Mouse (Mus musculus) left cerebral cortex, adult 8-10 months (tissue): ENCODE measurements around the gene H2-Oa. TPM values are rescaled to one million over a fixed set of nuclear protein-coding genes. Genes with fewer than 3 reads are reported as not detected.
"Not testable (repeated sequence)": the region's sequence is repeated elsewhere in the genome, so short reads cannot be mapped to it uniquely, and the experiment has no call there.

ENCODE experiments used
- DNase-seq, 2 experiments: peaks; one replicate each; pipeline ENCODE4 v3.0.0; 2022; ENCODE audit warnings: low spot score in 2 of 2
- total RNA-seq, 4 experiments: library from RNA; stranded (reverse); gene quantifications; 2 replicates each; pipeline ENCODE4 v1.2.4; 2022

H2-Oa gene
- total RNA-seq, 4 experiments from 2014 or later = 0.44 to 2.2 (median 1.7) TPM; not detected in 1

DNA sequence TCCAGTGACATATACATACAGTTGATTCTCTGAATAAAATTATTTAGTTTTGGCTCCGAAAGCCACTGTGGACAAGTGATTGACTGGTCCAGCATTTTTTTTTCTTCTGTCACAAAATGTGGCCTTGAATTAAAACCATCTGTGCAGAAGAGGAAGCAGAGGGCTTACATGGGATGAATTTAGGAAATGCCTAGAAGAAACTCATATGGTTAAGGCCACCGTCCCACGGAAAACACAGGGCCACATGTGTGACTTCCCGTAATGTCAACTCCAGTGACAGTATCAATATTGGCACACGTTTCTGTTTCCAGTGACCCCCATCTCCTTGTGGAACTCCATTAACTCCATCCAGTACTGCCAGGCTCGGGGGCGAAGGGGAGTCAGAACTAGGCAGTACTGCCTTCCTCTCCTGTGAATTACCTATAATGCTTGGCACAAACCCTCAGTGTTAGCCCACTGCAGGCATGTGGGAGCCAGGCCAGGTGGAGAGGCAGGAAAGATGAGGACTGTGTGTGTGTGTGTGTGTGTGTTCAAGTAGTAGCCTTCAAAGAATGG lies 50.4 kb downstream of the H2-Oa start:
- DNase-seq = no peak

DNA sequence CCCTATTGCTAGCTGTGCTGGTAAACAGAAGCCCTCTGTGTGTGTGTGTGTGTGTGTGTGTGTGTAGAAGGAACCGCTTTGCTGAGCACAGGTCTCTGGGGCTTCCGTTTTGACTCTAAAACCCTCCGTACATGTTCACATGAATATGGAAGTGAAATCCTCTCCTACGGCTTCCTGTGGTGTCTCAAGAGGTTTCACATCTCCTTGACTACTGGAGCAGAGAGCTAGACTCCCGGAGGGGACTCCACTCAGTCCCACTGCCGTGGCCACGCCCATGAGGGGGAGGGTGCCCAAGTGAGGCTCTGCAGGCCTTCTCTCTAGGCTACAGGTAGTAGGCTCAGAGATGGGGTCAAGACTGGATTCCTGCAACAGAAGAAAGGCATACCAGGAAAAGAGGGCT lies 50.9 kb downstream of the H2-Oa start, which contains the start of gene H2-DMb2:
Gene H2-DMb2 (plus strand): TSS at position 275 of the 400 bp plus-strand sequence.
- no peak for DNase-seq

DNA sequence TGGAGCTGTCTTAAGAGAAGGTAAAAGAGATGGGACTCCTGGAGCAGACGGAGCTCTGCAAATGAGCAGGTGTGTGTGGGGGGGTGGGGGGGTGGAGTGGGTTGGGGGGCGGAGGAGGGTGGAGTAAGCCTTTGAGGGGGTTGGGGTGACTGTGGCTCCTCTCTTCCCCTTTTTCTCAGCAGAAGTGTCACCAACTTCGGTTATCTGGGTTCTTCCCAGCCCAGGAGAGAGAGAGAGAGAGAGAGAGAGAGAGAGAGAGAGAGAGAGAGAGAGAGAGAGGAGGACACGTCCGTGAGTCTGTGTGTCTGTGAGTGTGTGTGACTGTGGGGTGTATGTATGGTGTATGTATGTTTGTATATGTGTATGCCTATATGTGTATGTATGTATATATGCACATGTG lies 51.3 kb downstream of the H2-Oa start:
- no peak for DNase-seq

DNA sequence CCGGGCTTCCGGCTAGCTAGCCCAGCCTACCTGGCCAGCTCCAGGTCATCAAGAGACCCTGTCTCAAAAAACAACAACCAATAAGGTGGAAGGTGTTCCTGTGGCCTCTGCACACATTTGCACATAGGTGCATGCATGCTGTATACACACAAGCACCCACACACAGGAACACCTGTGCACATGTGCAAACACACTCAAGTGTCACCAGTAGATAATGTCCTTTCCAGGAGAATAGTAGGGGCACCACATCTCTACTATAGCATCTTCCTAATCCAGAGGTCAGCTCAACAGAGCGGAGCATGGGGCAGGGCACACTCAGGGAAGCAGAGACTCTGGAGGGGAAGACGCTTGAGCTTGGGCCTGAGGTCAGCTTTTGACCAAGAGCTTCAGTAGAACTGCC lies 52.1 kb downstream of the H2-Oa start:
- not testable (repeated sequence) for DNase-seq

Other genes starting within 250 kb of the H2-Oa start
- gene Cd320, start 249.2 kb upstream of the H2-Oa start, total RNA-seq = 10 to 100 TPM; 23.3 to 27.1 (median 24.8) TPM
- not detected for gene Gm7029, start 218.5 kb upstream of the H2-Oa start, total RNA-seq
- gene Kifc1, start 201.7 kb upstream of the H2-Oa start, total RNA-seq = 1 to 10 TPM; 2.0 to 3.0 (median 2.9) TPM
- gene Platr17, start 187.2 kb upstream of the H2-Oa start, total RNA-seq = 1 to 10 TPM in 2 of 4 experiments, not detected in 2; 1.3 to 1.6 TPM
- 10 to 100 TPM; 24.0 to 31.9 (median 27.1) TPM for gene Daxx, start 182.9 kb upstream of the H2-Oa start, total RNA-seq
- 10 to 100 TPM; 53.0 to 74.3 (median 56.5) TPM for gene Tapbp, start 176.4 kb upstream of the H2-Oa start, total RNA-seq
- gene Zbtb22, start 176.4 kb upstream of the H2-Oa start, total RNA-seq = 10 to 100 TPM; 36.8 to 44.6 (median 41.3) TPM
- 10 to 100 TPM; 48.9 to 73.4 (median 60.6) TPM for gene Rgl2, start 162.8 kb upstream of the H2-Oa start, total RNA-seq
- 100 to 1,000 TPM in 1 of 4 experiments, 10 to 100 TPM in 3; 81.6 to 112 (median 95.7) TPM for gene Pfdn6, start 152.0 kb upstream of the H2-Oa start, total RNA-seq
- gene Wdr46, start 151.7 kb upstream of the H2-Oa start, total RNA-seq = 10 to 100 TPM; 10.9 to 14.7 (median 13.7) TPM
- gene B3galt4, start 140.9 kb upstream of the H2-Oa start, total RNA-seq = 1 to 10 TPM; 5.8 to 6.9 (median 6.2) TPM
- 10 to 100 TPM; 70.6 to 79.6 (median 72.8) TPM for gene Vps52, start 136.5 kb upstream of the H2-Oa start, total RNA-seq
- 100 to 1,000 TPM; 328 to 351 (median 339) TPM for gene Rps18, start 136.3 kb upstream of the H2-Oa start, total RNA-seq
- gene H2-K1, start 92.0 kb upstream of the H2-Oa start, total RNA-seq = 10 to 100 TPM; 31.2 to 66.9 (median 50.2) TPM
- gene Ring1, start 67.7 kb upstream of the H2-Oa start, total RNA-seq = 10 to 100 TPM; 31.4 to 43.5 (median 36.1) TPM
- gene H2-Ke6, start 64.3 kb upstream of the H2-Oa start, total RNA-seq = 10 to 100 TPM; 45.6 to 50.2 (median 46.4) TPM
- 10 to 100 TPM; 91.2 to 98.6 (median 95.0) TPM for gene Slc39a7, start 60.7 kb upstream of the H2-Oa start, total RNA-seq
- 10 to 100 TPM; 72.8 to 87.6 (median 78.1) TPM for gene Rxrb, start 60.5 kb upstream of the H2-Oa start, total RNA-seq
- 10 to 100 TPM; 12.6 to 18.0 (median 16.8) TPM for gene Col11a2, start 52.9 kb upstream of the H2-Oa start, total RNA-seq
- 10 to 100 TPM; 20.7 to 35.3 (median 30.7) TPM for gene H2-DMa, start 27.2 kb downstream of the H2-Oa start, total RNA-seq
- gene Brd2, start 30.3 kb downstream of the H2-Oa start, total RNA-seq = 100 to 1,000 TPM; 181 to 210 (median 190) TPM
- 1 to 10 TPM in 3 of 4 experiments, under 1 TPM in 1; 0.84 to 3.5 (median 2.0) TPM for gene H2-DMb2, start 51.0 kb downstream of the H2-Oa start, total RNA-seq
- gene H2-DMb1, start 60.7 kb downstream of the H2-Oa start, total RNA-seq = 1 to 10 TPM; 2.2 to 7.1 (median 3.5) TPM
- gene Tap1, start 95.2 kb downstream of the H2-Oa start, total RNA-seq = 1 to 10 TPM; 3.0 to 8.6 (median 4.6) TPM
- 1 to 10 TPM; 2.6 to 3.2 (median 3.0) TPM for gene Psmb9, start 95.4 kb downstream of the H2-Oa start, total RNA-seq
- gene Psmb8, start 105.4 kb downstream of the H2-Oa start, total RNA-seq = 10 to 100 TPM in 1 of 4 experiments, 1 to 10 TPM in 3; 4.0 to 12.1 (median 7.1) TPM
- 10 to 100 TPM; 10.2 to 18.0 (median 16.3) TPM for gene Tap2, start 111.2 kb downstream of the H2-Oa start, total RNA-seq
- 1 to 10 TPM in 2 of 4 experiments, under 1 TPM in 2; 0.54 to 1.3 (median 0.90) TPM for gene H2-Ob, start 146.6 kb downstream of the H2-Oa start, total RNA-seq
- gene H2-Ab1, start 165.3 kb downstream of the H2-Oa start, total RNA-seq = 10 to 100 TPM in 2 of 4 experiments, 1 to 10 TPM in 2; 2.4 to 30.3 (median 11.7) TPM
- 10 to 100 TPM in 2 of 4 experiments, 1 to 10 TPM in 2; 3.4 to 37.3 (median 13.3) TPM for gene H2-Aa, start 195.5 kb downstream of the H2-Oa start, total RNA-seq
- gene H2-Eb1, start 213.5 kb downstream of the H2-Oa start, total RNA-seq = 10 to 100 TPM in 2 of 4 experiments, 1 to 10 TPM in 2; 2.7 to 26.0 (median 9.3) TPM
- gene H2-Eb2, start 233.3 kb downstream of the H2-Oa start, total RNA-seq = not detected